Mouse (Mus musculus): ENCODE measurements at regions not wholly inside any gene's neighbourhood (a gene's known extent, or its start where the extent isn't known, plus 50 kb on each side); places are given as distances from the start of the nearest gene placed in this dataset.

- intact Hi-C loops (cut with DNase I) = no loop called here
Observed at GRCm38 (mm10) chr13:60348438-60348837, 171.3 kb upstream of the Gas1 start.

GRCm38 (mm10) chr13:60355707-60356490 is 178.7 kb upstream of the Gas1 start:
- no peak for DNase-seq (ENCODE audit: low spot score in 2 of 2)
- intact Hi-C loops (cut with DNase I) = no loop called here

More at GRCm38 (mm10) chr13:60348438-60348837, 171.3 kb upstream of the Gas1 start:
- no peak for DNase-seq (ENCODE audit: low spot score in 2 of 2)

GRCm38 (mm10) chr13:60358408-60359060 is 181.4 kb upstream of the Gas1 start:
- intact Hi-C loops (cut with DNase I) = no loop called here
- no peak for DNase-seq (ENCODE audit: low spot score in 2 of 2)

GRCm38 (mm10) chr13:60364778-60365672 is 187.9 kb upstream of the Gas1 start:
- intact Hi-C loops (cut with DNase I) = no loop called here
- DNase-seq (ENCODE audit: low spot score in 2 of 2) = no peak

- intact Hi-C loops (cut with DNase I) = no loop called here
- no peak for DNase-seq (ENCODE audit: low spot score in 2 of 2)
Observed at GRCm38 (mm10) chr13:60369216-60369615, 192.1 kb upstream of the Gas1 start.

GRCm38 (mm10) chr13:60371656-60372055 is 194.5 kb upstream of the Gas1 start:
- intact Hi-C loops (cut with DNase I) = no loop called here
- no peak for DNase-seq (ENCODE audit: low spot score in 2 of 2)

- DNase-seq (ENCODE audit: low spot score in 2 of 2) = no peak
- intact Hi-C loops (cut with DNase I) = no loop called here
Observed at GRCm38 (mm10) chr13:60376705-60377104, 199.5 kb upstream of the Gas1 start.

GRCm38 (mm10) chr13:60382855-60383254 is 205.7 kb upstream of the Gas1 start:
- no peak for DNase-seq (ENCODE audit: low spot score in 2 of 2)
- intact Hi-C loops (cut with DNase I) = no loop called here

- no peak for DNase-seq (ENCODE audit: low spot score in 2 of 2)
- intact Hi-C loops (cut with DNase I) = no loop called here
Observed at GRCm38 (mm10) chr13:60398836-60399235, 202.9 kb upstream of the Dapk1 start.

GRCm38 (mm10) chr13:60400764-60401487 is 200.8 kb upstream of the Dapk1 start:
- DNase-seq (ENCODE audit: low spot score in 2 of 2) = no peak
- intact Hi-C loops (cut with DNase I) = no loop called here

GRCm38 (mm10) chr13:60403471-60403870 is 198.3 kb upstream of the Dapk1 start:
- intact Hi-C loops (cut with DNase I) = no loop called here
- DNase-seq (ENCODE audit: low spot score in 2 of 2) = no peak

GRCm38 (mm10) chr13:60407344-60407743 is 194.4 kb upstream of the Dapk1 start:
- intact Hi-C loops (cut with DNase I) = no loop called here
- no peak for DNase-seq (ENCODE audit: low spot score in 2 of 2)

GRCm38 (mm10) chr13:60409706-60410502 is 191.8 kb upstream of the Dapk1 start:
- DNase-seq (ENCODE audit: low spot score in 2 of 2) = no peak
- intact Hi-C loops (cut with DNase I) = no loop called here

GRCm38 (mm10) chr13:60416024-60416423 is 185.7 kb upstream of the Dapk1 start:
- DNase-seq (ENCODE audit: low spot score in 2 of 2) = no peak
- intact Hi-C loops (cut with DNase I) = no loop called here

GRCm38 (mm10) chr13:60417015-60417414 is 184.7 kb upstream of the Dapk1 start:
- intact Hi-C loops (cut with DNase I) = no loop called here
- no peak for DNase-seq (ENCODE audit: low spot score in 2 of 2)

GRCm38 (mm10) chr13:60417436-60418158 is 184.2 kb upstream of the Dapk1 start:
- DNase-seq (ENCODE audit: low spot score in 2 of 2) = no peak
- intact Hi-C loops (cut with DNase I) = no loop called here

- intact Hi-C loops (cut with DNase I) = no loop called here
- DNase-seq (ENCODE audit: low spot score in 2 of 2) = no peak
Observed at GRCm38 (mm10) chr13:60420386-60420785, 181.4 kb upstream of the Dapk1 start.

Data from left cerebral cortex, postnatal 36 days (tissue).